Mouse (Mus musculus): Measurements from ENCODE around the gene Sulf2.

DNA sequence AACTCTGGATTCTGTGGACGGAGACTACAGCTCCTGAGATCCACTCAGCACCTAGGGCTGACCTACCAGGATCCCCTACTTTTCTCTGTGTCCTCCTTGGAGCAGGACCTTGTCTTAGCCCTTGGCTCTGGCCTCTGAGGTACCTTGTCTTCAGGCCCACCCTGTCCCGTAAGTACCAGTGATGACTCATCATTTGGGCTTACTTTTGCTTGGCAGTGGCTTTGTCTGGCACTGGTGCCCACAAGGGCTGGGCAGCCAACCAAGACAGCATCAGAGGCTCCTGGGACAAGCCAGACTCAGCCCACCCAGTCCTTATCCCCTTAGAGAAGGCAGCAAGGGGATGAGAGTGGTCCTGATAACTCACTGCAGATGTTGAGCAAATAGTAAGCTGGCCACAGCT lies 11.9 kb upstream of the Sulf2 start:
- TF ChIP-seq POLR2A (IDR thresholded peaks at IDR 0.05; ENCODE audit: control insufficient read depth, low read depth, low read length) (no peak), CTCF (IDR thresholded peaks at IDR 0.05; ENCODE audit: control insufficient read depth, insufficient read depth, insufficient replicate concordance, low read depth, low read length) (no peak)
